ENCODE assay signal across 18 mouse cellular contexts in genomic region chr13:92556458-92557126, GRCm38 (mm10). TPM values are rescaled to one million over a fixed set of nuclear protein-coding genes. Genes with fewer than 3 reads are reported as not detected.
DNase-seq lines count a peak whose midpoint lies in the region; ATAC-seq lines count a peak whose summit lies in the region.
"Had no signal": no experiment of that assay in that cellular context is flagged by ENCODE, and none has a peak within 500 bp of the region (broad histone marks: within the 10 kb centered on the region; RNA-seq: fewer than 3 reads in every experiment).

No protein-coding gene starts in this region.

- H3K4me3 ChIP-seq in hindbrain, embryonic 11.5 days (ENCODE audit: low read depth, low read length) = no peak overlapping the region
- H3K4me3 ChIP-seq in hindbrain, embryonic 16.5 days (ENCODE audit: low read length) = no peak overlapping the region
- H3K4me3 ChIP-seq in midbrain, embryonic 10.5 days = no peak overlapping the region
- no peak overlapping the region for H3K4me3 ChIP-seq in midbrain, embryonic 16.5 days (ENCODE audit: low read depth, low read length)
- H3K4me3 ChIP-seq: embryonic facial prominence, embryonic 15.5 days; heart, embryonic 15.5 days; stomach, embryonic 15.5 days had no signal

- no peak overlapping the region for H3K4me2 ChIP-seq in hindbrain, embryonic 11.5 days (replicated peaks; ENCODE audit: low read depth, low read length)
- no peak overlapping the region for H3K4me2 ChIP-seq in hindbrain, embryonic 16.5 days (ENCODE audit: low read length)
- H3K4me2 ChIP-seq in midbrain, embryonic 16.5 days (ENCODE audit: low read length) = no peak overlapping the region
- H3K4me2 ChIP-seq: embryonic facial prominence, embryonic 15.5 days; heart, embryonic 15.5 days; stomach, embryonic 15.5 days had no signal

- peak; percentile 79 for ATAC-seq in hindbrain, embryonic 11.5 days (ENCODE audit: low FRiP score)
- no peak for ATAC-seq in hindbrain, embryonic 16.5 days
- ATAC-seq in midbrain, embryonic 16.5 days = no peak
- ATAC-seq: forebrain, embryonic 16.5 days; inflammation-experienced regulatory T-cells, adult 6 months had no signal

- no peaks in the 10 kb centered on the region for H3K27me3 ChIP-seq in hindbrain, embryonic 11.5 days (ENCODE audit: control insufficient read depth, insufficient read depth, low read length)
- no peaks in the 10 kb centered on the region for H3K27me3 ChIP-seq in hindbrain, embryonic 16.5 days (replicated peaks; ENCODE audit: control insufficient read depth, insufficient read depth, low read length)
- no peaks in the 10 kb centered on the region for H3K27me3 ChIP-seq in midbrain, embryonic 10.5 days (ENCODE audit: low read depth, poor library complexity, severe bottlenecking)
- no peaks in the 10 kb centered on the region for H3K27me3 ChIP-seq in midbrain, embryonic 16.5 days (ENCODE audit: control insufficient read depth, insufficient read depth, low read depth, low read length)
- H3K27me3 ChIP-seq: embryonic facial prominence, embryonic 15.5 days; heart, embryonic 15.5 days; stomach, embryonic 15.5 days had no signal

- H3K9ac ChIP-seq in hindbrain, embryonic 11.5 days (ENCODE audit: low read depth, low read length) = no peak overlapping the region
- no peak overlapping the region for H3K9ac ChIP-seq in hindbrain, embryonic 16.5 days (ENCODE audit: low read depth, low read length)
- H3K9ac ChIP-seq in midbrain, embryonic 16.5 days (ENCODE audit: low read depth, low read length) = no peak overlapping the region
- H3K9ac ChIP-seq: embryonic facial prominence, embryonic 15.5 days; heart, embryonic 15.5 days; stomach, embryonic 15.5 days had no signal

- WGBS in hindbrain, embryonic 11.5 days = 33% methylated on average over 8 of the region's 8 CpGs
- 33% methylated on average over 8 of the region's 8 CpGs for WGBS in hindbrain, embryonic 16.5 days
- 26% methylated on average over 8 of the region's 8 CpGs for WGBS in midbrain, embryonic 10.5 days
- 18% methylated on average over 8 of the region's 8 CpGs for WGBS in midbrain, embryonic 16.5 days

- no peaks in the 10 kb centered on the region for H3K36me3 ChIP-seq in hindbrain, embryonic 11.5 days (ENCODE audit: control insufficient read depth, insufficient read depth, low read length)
- H3K36me3 ChIP-seq in hindbrain, embryonic 16.5 days (ENCODE audit: control insufficient read depth, insufficient read depth, low read length) = no peaks in the 10 kb centered on the region
- no peaks in the 10 kb centered on the region for H3K36me3 ChIP-seq in midbrain, embryonic 10.5 days
- H3K36me3 ChIP-seq in midbrain, embryonic 16.5 days (ENCODE audit: control insufficient read depth, insufficient read depth, low read length) = no peaks in the 10 kb centered on the region
- H3K36me3 ChIP-seq: embryonic facial prominence, embryonic 15.5 days; heart, embryonic 15.5 days; stomach, embryonic 15.5 days had no signal

- H3K9me3 ChIP-seq in hindbrain, embryonic 11.5 days (ENCODE audit: control insufficient read depth, low read length) = no peaks in the 10 kb centered on the region
- H3K9me3 ChIP-seq in hindbrain, embryonic 16.5 days (ENCODE audit: control insufficient read depth, low read length) = no peaks in the 10 kb centered on the region
- H3K9me3 ChIP-seq in midbrain, embryonic 10.5 days (replicated peaks) = peaks cover 11% of the 10 kb centered on the region; the same call in 1 of the 2 replicates
- H3K9me3 ChIP-seq in midbrain, embryonic 16.5 days (replicated peaks; ENCODE audit: control insufficient read depth, low read length, poor library complexity, severe bottlenecking) = no peaks in the 10 kb centered on the region
- H3K9me3 ChIP-seq: embryonic facial prominence, embryonic 15.5 days; stomach, embryonic 15.5 days had no signal

- peak; percentile 71 for DNase-seq in hindbrain, embryonic 11.5 days (ENCODE audit: low spot score)
- peak; percentile 25 for DNase-seq in midbrain, embryonic 10.5 days (ENCODE audit: low spot score)
- DNase-seq in hindlimb bud, embryonic 11.5 days (ENCODE audit: extremely low spot score, low read depth, low spot score) = peak; percentile 82
- peak; percentile 67 for DNase-seq in retina, postnatal 1 day
- DNase-seq in right cerebral cortex, postnatal 14 days = no peak
- no peak for DNase-seq in adipocyte (ENCODE audit: low spot score)
- DNase-seq: cerebellum, adult 8-10 months; gastrocnemius, postnatal 36 days; liver; lung, postnatal 10 days; thymus, postnatal 25 days had no signal

- 0 out of 2 replicates have a peak, but pooled peaks cover 4% of the 10 kb centered on the region for H3K4me1 ChIP-seq in hindbrain, embryonic 11.5 days (replicated peaks; ENCODE audit: control insufficient read depth, insufficient read depth, low read length)
- no peaks in the 10 kb centered on the region for H3K4me1 ChIP-seq in hindbrain, embryonic 16.5 days (ENCODE audit: control insufficient read depth, insufficient read depth, low read depth, low read length)
- H3K4me1 ChIP-seq in midbrain, embryonic 10.5 days = peaks cover 25% of the 10 kb centered on the region
- no peaks in the 10 kb centered on the region for H3K4me1 ChIP-seq in midbrain, embryonic 16.5 days (ENCODE audit: control insufficient read depth, insufficient read depth, low read length)
- H3K4me1 ChIP-seq: embryonic facial prominence, embryonic 15.5 days; heart, embryonic 15.5 days had no signal

- no peak overlapping the region for H3K27ac ChIP-seq in hindbrain, embryonic 11.5 days (ENCODE audit: low read depth, low read length)
- H3K27ac ChIP-seq in hindbrain, embryonic 16.5 days (ENCODE audit: low read depth, low read length) = no peak overlapping the region
- peak overlapping the region; percentile 78 for H3K27ac ChIP-seq in midbrain, embryonic 10.5 days (replicated peaks)
- H3K27ac ChIP-seq in midbrain, embryonic 16.5 days (ENCODE audit: low read length) = no peak overlapping the region
- H3K27ac ChIP-seq: embryonic facial prominence, embryonic 15.5 days; heart, embryonic 15.5 days; stomach, embryonic 15.5 days had no signal

RNA-seq across cellular contexts. Expression of gene Spz1, which starts 19.4 kb away (rescaled TPM):
- not detected in 2 replicates for polyA plus RNA-seq in hindbrain, embryonic 11.5 days (2014; fragmentation: Nextera tagmentation; extraction: Ambion mirVana)
- not detected in 2 replicates for polyA plus RNA-seq in hindbrain, embryonic 16.5 days (2015; fragmentation: Nextera tagmentation; extraction: Ambion mirVana)
- polyA plus RNA-seq in midbrain, embryonic 10.5 days (2016; fragmentation: Nextera tagmentation; extraction: Ambion mirVana) = not detected in 2 replicates
- not detected in 2 replicates for polyA plus RNA-seq in midbrain, embryonic 16.5 days (2015; fragmentation: Nextera tagmentation; extraction: Ambion mirVana)
- polyA plus RNA-seq: embryonic facial prominence, embryonic 15.5 days; forebrain, embryonic 16.5 days; heart, embryonic 15.5 days; inflammation-experienced regulatory T-cells, adult 6 months; stomach, embryonic 15.5 days had no signal

RNA-seq across cellular contexts. Expression of gene Zfyve16, which starts 25.9 kb away (rescaled TPM):
- polyA plus RNA-seq in hindbrain, embryonic 11.5 days (2014; fragmentation: Nextera tagmentation; extraction: Ambion mirVana) = 10.6 and 15.5 TPM in 2 replicates
- 9.1 and 9.2 TPM in 2 replicates for polyA plus RNA-seq in hindbrain, embryonic 16.5 days (2015; fragmentation: Nextera tagmentation; extraction: Ambion mirVana)
- 9.5 and 12.3 TPM in 2 replicates for polyA plus RNA-seq in midbrain, embryonic 10.5 days (2016; fragmentation: Nextera tagmentation; extraction: Ambion mirVana)
- polyA plus RNA-seq in midbrain, embryonic 16.5 days (2015; fragmentation: Nextera tagmentation; extraction: Ambion mirVana) = 10.9 and 11.1 TPM in 2 replicates

RNA-seq across cellular contexts. Expression of gene Serinc5, which starts 54.3 kb away (rescaled TPM):
- polyA plus RNA-seq in hindbrain, embryonic 11.5 days (2014; fragmentation: Nextera tagmentation; extraction: Ambion mirVana) = 10.4 and 13.8 TPM in 2 replicates
- 14.7 and 19.7 TPM in 2 replicates for polyA plus RNA-seq in hindbrain, embryonic 16.5 days (2015; fragmentation: Nextera tagmentation; extraction: Ambion mirVana)
- 10.6 and 11.1 TPM in 2 replicates for polyA plus RNA-seq in midbrain, embryonic 10.5 days (2016; fragmentation: Nextera tagmentation; extraction: Ambion mirVana)
- 18.4 and 19.3 TPM in 2 replicates for polyA plus RNA-seq in midbrain, embryonic 16.5 days (2015; fragmentation: Nextera tagmentation; extraction: Ambion mirVana)

Comparison
In these comparisons a context has a peak if more than half of its experiments do, and no peak if none do; other contexts are left out.
1. DNase-seq: peak in hindbrain, embryonic 11.5 days (single experiment), midbrain, embryonic 10.5 days (single experiment), hindlimb bud, embryonic 11.5 days (single experiment) and retina, postnatal 1 day (single experiment); none in right cerebral cortex, postnatal 14 days (single experiment) and adipocyte (single experiment).